Mouse (Mus musculus) kidney, adult 2 months (tissue): ENCODE results near the gene Maco1.

Experiments
- CTCF ChIP-seq: fragments of 200-500 bp; conservative IDR thresholded peaks from 2 replicates; pipeline ENCODE4 v1.5.1; 2011; ENCODE audit warnings: low read depth, mild to moderate bottlenecking, control low read depth, low read length, moderate library complexity, mixed read lengths; ENCODE audit not compliant: insufficient read depth, insufficient read length
- POLR2A ChIP-seq: fragments of 200-500 bp; IDR thresholded peaks from one replicate; pipeline ENCODE4 v1.6.1; 2011; ENCODE audit warnings: low read depth, low read length, control low read depth

DNA sequence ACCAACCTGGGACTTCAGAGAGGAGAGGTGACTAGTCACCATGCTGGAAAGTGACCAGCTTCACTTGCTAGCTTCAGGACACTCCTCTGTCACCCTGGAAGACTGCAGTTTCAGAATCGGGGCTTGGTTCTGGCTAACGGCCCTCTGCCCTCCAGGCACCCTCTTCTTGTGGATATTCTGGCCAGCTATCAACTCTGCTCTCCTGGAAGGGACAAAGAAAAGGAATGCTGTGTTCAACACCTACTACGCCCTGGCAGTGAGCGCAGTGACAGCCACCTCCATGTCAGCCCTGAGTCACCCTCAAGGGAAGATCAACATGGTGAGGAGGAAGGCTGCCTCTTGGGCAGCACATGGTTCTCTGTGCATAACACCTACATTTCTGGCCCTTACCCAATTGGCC, 31.2 kb upstream of the Maco1 start:
- TF ChIP-seq CTCF (no peak), POLR2A (no peak)
